Mouse (Mus musculus): ENCODE results near the gene Gzmg. TPM values are rescaled to one million over a fixed set of nuclear protein-coding genes. Genes with fewer than 3 reads are reported as not detected.
"Not testable (repeated sequence)": the region's sequence is repeated elsewhere in the genome, so short reads cannot be mapped to it uniquely, and the experiment has no call there.

Gene Gzmg
- total and polyA plus RNA-seq, 3 experiments, result not detected

DNA sequence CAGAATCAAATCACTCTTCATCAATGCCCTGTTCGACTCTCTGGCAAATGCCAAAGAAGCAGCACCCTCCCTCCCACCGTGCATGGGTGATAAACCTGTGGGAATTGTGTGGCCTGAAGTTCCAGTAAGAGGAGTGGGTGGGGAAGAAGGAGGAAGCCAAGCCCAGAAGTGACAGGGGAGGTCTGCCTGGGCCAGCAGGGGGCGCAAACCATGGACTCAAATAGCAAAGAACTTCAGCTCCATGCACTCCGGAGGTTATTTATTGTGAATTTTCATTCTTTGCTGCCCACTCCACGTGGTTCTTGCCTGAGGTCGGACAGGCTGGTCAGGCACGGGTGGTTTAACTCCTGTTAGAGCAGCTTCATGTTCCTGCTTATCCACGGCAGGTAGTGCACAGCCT is 18.3 kb upstream of the Gzmg start:
- H3K79me2 ChIP-seq (replicated peaks; ENCODE audit: control insufficient read depth, insufficient read depth, low read length); H3K27me3 ChIP-seq (ENCODE audit: control insufficient read depth, insufficient read depth, low read length); intact Hi-C loops (cut with DNase I); H3K4me3 ChIP-seq; H3K36me3 ChIP-seq (ENCODE audit: control insufficient read depth, insufficient read depth, low read length); H3K9ac ChIP-seq (ENCODE audit: low read depth, low read length); H3K27ac ChIP-seq; DNase-seq; H3K4me1 ChIP-seq (ENCODE audit: control insufficient read depth, insufficient read depth, low read length): not testable (repeated sequence)
- WGBS, result 23% methylated on average over 8 of the region's 8 CpGs
- peak; percentile 49 for TF ChIP-seq CTCF (IDR thresholded peaks at IDR 0.05)

DNA sequence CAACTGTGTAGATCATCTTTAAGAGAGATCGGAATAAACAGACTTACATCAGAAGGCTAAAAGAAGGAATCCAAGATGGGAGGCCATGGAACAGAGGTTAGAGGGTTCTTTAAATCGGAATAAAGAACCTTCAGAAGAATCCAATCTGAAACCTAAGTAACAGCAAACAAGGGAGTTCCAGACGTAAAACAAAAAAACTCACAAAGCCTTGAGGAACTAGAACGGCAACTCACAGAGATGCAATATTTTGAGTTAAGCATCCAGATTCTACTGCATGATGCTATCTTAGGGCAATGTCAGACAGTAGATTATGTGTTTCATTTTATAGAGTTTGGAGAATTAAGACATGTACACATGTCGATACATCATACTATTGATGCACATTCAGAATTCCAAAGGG is 15.1 kb upstream of the Gzmg start, which contains the start of gene Gzmn:
Gene Gzmn, minus strand, starts transcription at position 101 of the 400 bp plus-strand sequence.
- Histone ChIP-seq H3K27ac (no peak within 1 kb of the TSS), H3K4me3 (no peak within 1 kb of the TSS), H3K4me1 (ENCODE audit: control insufficient read depth, insufficient read depth, low read length) (no peaks in the 10 kb centered on the region), H3K9ac (ENCODE audit: low read depth, low read length) (no peak within 1 kb of the TSS), H3K79me2 (replicated peaks; ENCODE audit: control insufficient read depth, insufficient read depth, low read length) (no peaks in the 10 kb centered on the region), H3K27me3 (ENCODE audit: control insufficient read depth, insufficient read depth, low read length) (no peaks in the 10 kb centered on the region), H3K36me3 (ENCODE audit: control insufficient read depth, insufficient read depth, low read length) (no peaks in the 10 kb centered on the region)
- no peak for DNase-seq
- TF ChIP-seq POLR2A (IDR thresholded peaks at IDR 0.05; ENCODE audit: insufficient read depth, low read depth, low read length), result no peak
- no peak for TF ChIP-seq CTCF (IDR thresholded peaks at IDR 0.05)
- TF ChIP-seq EP300 (IDR thresholded peaks at IDR 0.05; ENCODE audit: insufficient read depth, low read depth, low read length), result no peak
- intact Hi-C loops (cut with DNase I), result no loop called here
- 83% methylated on average over 5 of the region's 5 CpGs for WGBS

DNA sequence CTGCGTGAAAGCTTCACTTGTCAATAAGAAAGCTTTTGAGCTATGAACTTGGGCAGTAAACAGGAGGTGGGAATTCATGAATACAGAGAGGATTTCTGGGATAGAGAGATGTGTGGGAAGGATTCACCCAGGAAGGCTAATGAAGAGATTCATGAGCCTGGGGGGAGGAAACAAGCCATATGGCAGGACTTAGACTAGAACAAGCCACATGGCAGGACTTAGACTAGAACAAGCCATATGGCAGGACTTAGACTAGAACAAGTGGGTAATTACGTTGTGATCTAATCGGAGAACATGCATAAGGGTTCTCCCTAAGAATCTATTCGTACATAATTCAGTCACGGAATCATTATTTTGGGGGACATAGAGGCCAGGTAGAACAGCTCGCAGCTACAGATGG is 14.0 kb upstream of the Gzmg start:
- no peaks in the 10 kb centered on the region for H3K36me3 ChIP-seq (ENCODE audit: control insufficient read depth, insufficient read depth, low read length)
- WGBS, result 88% methylated on average over 6 of the region's 6 CpGs
- no peak overlapping the region for H3K9ac ChIP-seq (ENCODE audit: low read depth, low read length)
- no peaks in the 10 kb centered on the region for H3K79me2 ChIP-seq (replicated peaks; ENCODE audit: control insufficient read depth, insufficient read depth, low read length)
- H3K4me1 ChIP-seq (ENCODE audit: control insufficient read depth, insufficient read depth, low read length), result no peaks in the 10 kb centered on the region
- DNase-seq, result no peak
- intact Hi-C loops (cut with DNase I), result no loop called here
- TF ChIP-seq CTCF (IDR thresholded peaks at IDR 0.05), result no peak
- no peak for TF ChIP-seq POLR2A (IDR thresholded peaks at IDR 0.05; ENCODE audit: insufficient read depth, low read depth, low read length)
- no peak for TF ChIP-seq EP300 (IDR thresholded peaks at IDR 0.05; ENCODE audit: insufficient read depth, low read depth, low read length)
- H3K27me3 ChIP-seq (ENCODE audit: control insufficient read depth, insufficient read depth, low read length), result no peaks in the 10 kb centered on the region
- no peak overlapping the region for H3K27ac ChIP-seq
- H3K4me3 ChIP-seq, result no peak overlapping the region

DNA sequence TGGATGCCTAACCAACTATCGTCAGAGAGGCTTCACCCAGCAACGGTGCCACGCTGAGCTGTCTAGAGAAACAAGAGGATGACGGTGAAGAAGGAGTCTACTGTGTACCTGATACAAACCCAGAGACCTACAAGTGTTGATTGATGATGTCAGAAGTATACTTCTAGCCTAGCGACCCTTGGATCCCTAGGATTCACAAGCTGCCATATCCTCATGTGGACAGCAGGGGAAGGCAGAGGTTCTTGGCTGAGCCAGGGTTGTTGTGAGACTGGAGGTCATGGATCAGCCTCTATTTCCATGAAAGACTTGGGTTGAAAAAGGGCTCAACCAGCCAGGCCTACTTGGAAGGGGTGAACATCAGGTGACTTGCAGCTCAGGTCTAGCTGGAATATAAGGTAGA is 13.4 kb upstream of the Gzmg start:
- 88% methylated on average over 5 of the region's 5 CpGs for WGBS
- Histone ChIP-seq H3K4me3 (no peak overlapping the region), H3K9ac (ENCODE audit: low read depth, low read length) (no peak overlapping the region), H3K27ac (no peak overlapping the region), H3K36me3 (ENCODE audit: control insufficient read depth, insufficient read depth, low read length) (no peaks in the 10 kb centered on the region), H3K4me1 (ENCODE audit: control insufficient read depth, insufficient read depth, low read length) (no peaks in the 10 kb centered on the region), H3K27me3 (ENCODE audit: control insufficient read depth, insufficient read depth, low read length) (no peaks in the 10 kb centered on the region), H3K79me2 (replicated peaks; ENCODE audit: control insufficient read depth, insufficient read depth, low read length) (no peaks in the 10 kb centered on the region)
- intact Hi-C loops (cut with DNase I), result no loop called here
- no peak for DNase-seq
- TF ChIP-seq POLR2A (IDR thresholded peaks at IDR 0.05; ENCODE audit: insufficient read depth, low read depth, low read length) (no peak), CTCF (IDR thresholded peaks at IDR 0.05) (no peak), EP300 (IDR thresholded peaks at IDR 0.05; ENCODE audit: insufficient read depth, low read depth, low read length) (no peak)

DNA sequence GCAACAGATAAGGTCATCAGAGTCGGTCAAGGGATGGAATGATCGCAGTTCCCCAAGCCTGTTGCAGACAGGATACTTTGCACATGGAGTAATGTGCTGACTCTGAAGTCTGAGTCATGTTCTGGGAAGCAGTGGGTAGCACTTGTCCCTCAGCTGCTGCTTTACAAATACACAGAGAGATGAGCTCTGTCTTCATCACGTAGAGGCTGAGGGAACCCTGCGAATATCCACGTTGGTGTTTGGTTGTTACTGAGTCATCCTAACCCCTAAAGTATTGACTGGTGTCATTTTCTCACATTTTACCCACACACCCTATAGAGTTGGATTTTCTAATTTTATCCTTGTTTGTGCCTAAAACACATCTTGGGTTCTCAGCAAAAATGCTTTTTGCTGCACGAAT is 8.6 kb upstream of the Gzmg start:
- Histone ChIP-seq H3K79me2 (replicated peaks; ENCODE audit: control insufficient read depth, insufficient read depth, low read length) (no peaks in the 10 kb centered on the region), H3K36me3 (ENCODE audit: control insufficient read depth, insufficient read depth, low read length) (no peaks in the 10 kb centered on the region), H3K9ac (ENCODE audit: low read depth, low read length) (no peak overlapping the region), H3K27ac (no peak overlapping the region), H3K4me3 (no peak overlapping the region), H3K4me1 (ENCODE audit: control insufficient read depth, insufficient read depth, low read length) (no peaks in the 10 kb centered on the region), H3K27me3 (ENCODE audit: control insufficient read depth, insufficient read depth, low read length) (no peaks in the 10 kb centered on the region)
- intact Hi-C loops (cut with DNase I), result no loop called here
- WGBS, result 56% methylated on average over 6 of the region's 6 CpGs
- TF ChIP-seq POLR2A (IDR thresholded peaks at IDR 0.05; ENCODE audit: insufficient read depth, low read depth, low read length) (no peak), EP300 (IDR thresholded peaks at IDR 0.05; ENCODE audit: insufficient read depth, low read depth, low read length) (no peak), CTCF (IDR thresholded peaks at IDR 0.05) (no peak)
- no peak for DNase-seq

DNA sequence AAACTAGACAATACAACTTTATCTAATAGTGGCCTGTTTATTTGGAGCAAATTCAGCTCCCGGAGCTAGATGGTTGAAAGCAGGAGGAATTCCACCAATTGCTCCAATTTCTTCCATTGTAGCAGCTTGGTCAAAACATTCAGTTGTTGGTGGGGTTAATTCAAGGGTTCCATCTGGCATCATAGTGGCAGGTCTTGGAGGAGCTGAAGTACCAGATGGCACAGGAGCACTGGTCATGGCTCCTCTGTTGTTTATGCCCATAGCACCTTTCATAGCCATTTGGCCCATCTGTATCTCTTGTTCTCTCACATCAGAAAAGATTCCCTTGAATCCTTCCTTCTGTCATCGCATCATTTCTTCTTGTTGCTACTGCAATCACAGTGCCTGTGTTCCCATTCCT is 2.7 kb upstream of the Gzmg start:
- Histone ChIP-seq H3K4me1 (ENCODE audit: control insufficient read depth, insufficient read depth, low read length) (no peaks in the 10 kb centered on the region), H3K4me3 (no peak overlapping the region), H3K9ac (ENCODE audit: low read depth, low read length) (no peak overlapping the region), H3K79me2 (replicated peaks; ENCODE audit: control insufficient read depth, insufficient read depth, low read length) (no peaks in the 10 kb centered on the region), H3K27ac (no peak overlapping the region), H3K27me3 (ENCODE audit: control insufficient read depth, insufficient read depth, low read length) (no peaks in the 10 kb centered on the region), H3K36me3 (ENCODE audit: control insufficient read depth, insufficient read depth, low read length) (no peaks in the 10 kb centered on the region)
- TF ChIP-seq CTCF (IDR thresholded peaks at IDR 0.05) (no peak), EP300 (IDR thresholded peaks at IDR 0.05; ENCODE audit: insufficient read depth, low read depth, low read length) (no peak), POLR2A (IDR thresholded peaks at IDR 0.05; ENCODE audit: insufficient read depth, low read depth, low read length) (no peak)
- intact Hi-C loops (cut with DNase I), result no loop called here
- no peak for DNase-seq
- 60% methylated on average over 2 of the region's 2 CpGs for WGBS
